Mouse (Mus musculus) ES-E14 (cell line): ENCODE results near the gene Myrfl. TPM values are rescaled to one million over a fixed set of nuclear protein-coding genes. Genes with fewer than 3 reads are reported as not detected.

Experiments used
- DNase-seq: peaks from one replicate; pipeline ENCODE4 v3.0.0-alpha.2; 2013; ENCODE audit warnings: low read depth, low spot score
- H3K27ac ChIP-seq: 2 replicates; pipeline ENCODE4 v1.5.1; 2012; ENCODE audit warnings: low read depth, mild to moderate bottlenecking, low read length, moderate library complexity, mixed read lengths; ENCODE audit not compliant: poor library complexity, insufficient read depth, severe bottlenecking
- H3K36me3 ChIP-seq: 2 replicates; pipeline ENCODE4 v1.6.1; 2012; ENCODE audit warnings: mild to moderate bottlenecking, low read length, moderate library complexity, mixed read lengths; ENCODE audit not compliant: control insufficient read depth, poor library complexity, insufficient read depth, severe bottlenecking
- H3K4me1 ChIP-seq, 2 experiments: fragments of 150-350 bp in 1 of 2; sonication (generic) in 1 of 2; 2 replicates each; pipeline ENCODE4 v1.6.1; 2012; ENCODE audit warnings: low read length in 2 of 2, mild to moderate bottlenecking in 1 of 2, mixed read lengths in 1 of 2; ENCODE audit not compliant: control insufficient read depth in 2 of 2, insufficient read depth in 2 of 2, poor library complexity in 1 of 2
- H3K4me3 ChIP-seq, 2 experiments: fragments of 150-350 bp in 1 of 2; sonication (generic) in 1 of 2; 2 replicates each; pipeline ENCODE4 v1.5.1; 2012; ENCODE audit warnings: low read length in 2 of 2, low read depth in 1 of 2, mild to moderate bottlenecking in 1 of 2, mixed read lengths in 1 of 2; ENCODE audit not compliant: insufficient read depth in 1 of 2, poor library complexity in 1 of 2, severe bottlenecking in 1 of 2
- H3K9ac ChIP-seq: 2 replicates; pipeline ENCODE4 v1.6.1; 2012; ENCODE audit warnings: low read depth, mild to moderate bottlenecking, low read length, mixed read lengths; ENCODE audit not compliant: poor library complexity, insufficient read depth, severe bottlenecking
- H3K9me3 ChIP-seq: fragments of 150-350 bp; sonication (generic); 2 replicates; pipeline ENCODE4 v1.6.1; 2012; ENCODE audit warnings: low read depth, mild to moderate bottlenecking, low read length; ENCODE audit not compliant: control insufficient read depth, insufficient read depth
- CHD2 ChIP-seq: IDR thresholded peaks from 2 replicates; pipeline ENCODE4 v1.6.1; 2014; ENCODE audit warnings: mild to moderate bottlenecking, low read depth, low read length, inconsistent platforms
- HCFC1 ChIP-seq: IDR thresholded peaks from 2 replicates; pipeline ENCODE4 v1.6.1; 2012; ENCODE audit warnings: low read length, inconsistent platforms, borderline replicate concordance; ENCODE audit not compliant: insufficient read depth
- MAFK ChIP-seq: IDR thresholded peaks from 2 replicates; pipeline ENCODE4 v1.6.1; 2014; ENCODE audit warnings: mild to moderate bottlenecking, low read depth, low read length, inconsistent platforms; ENCODE audit not compliant: insufficient read depth
- ZC3H11A ChIP-seq: IDR thresholded peaks from 2 replicates; pipeline ENCODE4 v1.6.1; 2012; ENCODE audit warnings: low read depth, mild to moderate bottlenecking, inconsistent platforms, low read length, borderline replicate concordance
- ZNF384 ChIP-seq: IDR thresholded peaks from 2 replicates; pipeline ENCODE4 v1.6.1; 2012; ENCODE audit warnings: low read depth, low read length, inconsistent platforms
- in situ Hi-C, 2 experiments: fragments of 600-800 bp; cut with MboI; formaldehyde crosslinking; loops; one replicate each; pipeline ENCODE4 v1.15.1; 2025; ENCODE audit warnings: low sequenced_read_pairs in 2 of 2, inconsistent platforms in 1 of 2; ENCODE audit not compliant: unreplicated experiment in 2 of 2
- total RNA-seq: library from RNA; depleted of rRNA; stranded (reverse); fragments of 300-350 nt; gene quantifications from 2 replicates; pipeline ENCODE4 v1.2.3, GENCODE M21; 2012

Gene Myrfl
- total RNA-seq, 1 experiment, result 0.13 TPM

- H3K4me3 ChIP-seq, result no peak overlapping the region
- no peak for DNase-seq
- H3K9me3 ChIP-seq, result no peaks in the 10 kb centered on the region
- H3K27ac ChIP-seq, result no peak overlapping the region
- H3K36me3 ChIP-seq, result no peaks in the 10 kb centered on the region
- in situ Hi-C loops, result no loop called here
- H3K4me1 ChIP-seq, result no peaks in the 10 kb centered on the region
- no peak overlapping the region for H3K9ac ChIP-seq
- no peak for TF ChIP-seq ZNF384
- no peak for TF ChIP-seq MAFK
- TF ChIP-seq HCFC1, result no peak
- TF ChIP-seq CHD2, result no peak
- no peak for TF ChIP-seq ZC3H11A
These were observed 66.0 kb downstream of the Myrfl start for GRCm38 (mm10) chr10:116830676-116831075.

- Histone ChIP-seq H3K9me3 (no peaks in the 10 kb centered on the region), H3K9ac (no peak overlapping the region), H3K36me3 (no peaks in the 10 kb centered on the region), H3K4me1 (no peaks in the 10 kb centered on the region), H3K4me3 (no peak overlapping the region), H3K27ac (no peak overlapping the region; the same call in 1 of the 2 replicates)
- in situ Hi-C loops, result no loop called here
- TF ChIP-seq ZNF384 (no peak), CHD2 (no peak), HCFC1 (no peak), MAFK (no peak), ZC3H11A (no peak)
- DNase-seq, result no peak
These were observed 68.6 kb downstream of the Myrfl start for GRCm38 (mm10) chr10:116828099-116828498.

GRCm38 (mm10) chr10:116827306-116827705, 69.4 kb downstream of the Myrfl start:
- DNase-seq, result no peak
- Histone ChIP-seq H3K4me3 (no peak overlapping the region), H3K9me3 (no peaks in the 10 kb centered on the region), H3K4me1 (no peaks in the 10 kb centered on the region), H3K9ac (no peak overlapping the region), H3K27ac (no peak overlapping the region), H3K36me3 (no peaks in the 10 kb centered on the region)
- in situ Hi-C loops, result no loop called here
- TF ChIP-seq ZC3H11A (no peak), CHD2 (no peak), HCFC1 (no peak), MAFK (no peak), ZNF384 (no peak)

GRCm38 (mm10) chr10:116815311-116816060, 81.2 kb downstream of the Myrfl start:
- no peak for DNase-seq
- TF ChIP-seq ZNF384, result no peak
- no peak for TF ChIP-seq MAFK
- TF ChIP-seq CHD2, result no peak
- TF ChIP-seq HCFC1, result no peak
- TF ChIP-seq ZC3H11A, result no peak
- H3K4me1 ChIP-seq, result 0 out of 4 replicates have a peak, but pooled peaks cover 0 to 4% of the 10 kb centered on the region in 2 experiments
- in situ Hi-C loops, result no loop called here
- H3K36me3 ChIP-seq, result no peaks in the 10 kb centered on the region; the same call in 1 of the 2 replicates
- H3K9ac ChIP-seq, result no peak overlapping the region
- no peak overlapping the region for H3K27ac ChIP-seq
- H3K4me3 ChIP-seq, result no peak overlapping the region
- H3K9me3 ChIP-seq, result no peaks in the 10 kb centered on the region
